Mouse (Mus musculus) neural tube, embryonic 11.5 days (tissue): ENCODE data around the gene Hs3st2. TPM values are rescaled to one million over a fixed set of nuclear protein-coding genes. Genes with fewer than 3 reads are reported as not detected.

Experiments
- ATAC-seq: fragments of 200-750 bp; cut with Nextera tagmentation; 2 replicates; pipeline ENCODE4 v1.8.0; 2017; ENCODE audit warnings: moderate number of reproducible peaks, mild to moderate bottlenecking, moderate TSS enrichment, moderate library complexity; ENCODE audit not compliant: insufficient read depth, low FRiP score, low TSS enrichment
- DNase-seq: peaks from one replicate; pipeline ENCODE4 v3.0.0-alpha.2; 2015; ENCODE audit warnings: low spot score
- H3K27ac ChIP-seq: fragments of 300-500 bp; sonication (generic); 2 replicates; pipeline ENCODE4 v1.5.1; 2014; ENCODE audit warnings: low read depth, mild to moderate bottlenecking, low read length
- H3K27me3 ChIP-seq: fragments of 300-500 bp; sonication (generic); 2 replicates; pipeline ENCODE4 v1.6.1; 2014; ENCODE audit warnings: mild to moderate bottlenecking, low read length, mixed read lengths; ENCODE audit not compliant: control insufficient read depth, insufficient read depth
- H3K36me3 ChIP-seq: fragments of 300-500 bp; sonication (generic); 2 replicates; pipeline ENCODE4 v1.6.1; 2014; ENCODE audit warnings: mild to moderate bottlenecking, low read length, moderate library complexity, mixed read lengths; ENCODE audit not compliant: control insufficient read depth, insufficient read depth
- H3K4me1 ChIP-seq: fragments of 300-500 bp; sonication (generic); 2 replicates; pipeline ENCODE4 v1.6.1; 2014; ENCODE audit warnings: low read length, mixed read lengths; ENCODE audit not compliant: control insufficient read depth, insufficient read depth
- H3K4me2 ChIP-seq: fragments of 300-500 bp; sonication (generic); 2 replicates; pipeline ENCODE4 v1.6.1; 2014; ENCODE audit warnings: low read depth, mild to moderate bottlenecking, moderate library complexity
- H3K4me3 ChIP-seq: fragments of 300-500 bp; sonication (generic); 2 replicates; pipeline ENCODE4 v1.5.1; 2014; ENCODE audit warnings: low read depth, low read length
- H3K9ac ChIP-seq: fragments of 300-500 bp; sonication (generic); 2 replicates; pipeline ENCODE4 v1.6.1; 2014; ENCODE audit warnings: mild to moderate bottlenecking, low read length
- H3K9me3 ChIP-seq: fragments of 300-500 bp; sonication (generic); 2 replicates; pipeline ENCODE4 v1.6.1; 2016; ENCODE audit warnings: low read length; ENCODE audit not compliant: control insufficient read depth
- WGBS: fragments of 180-500 bp; shearing (Covaris S2); extraction: QIAGEN DNeasy Blood & Tissue Kit; methylation state at CpG from one replicate; pipeline ENCODE4 v1.1.7; 2014; 5-methylcytosine and 5-hydroxymethylcytosine counted together
- polyA plus RNA-seq: library from polyadenylated mRNA; unstranded; fragments of >200 nt; fragmentation: Nextera tagmentation; extraction: Ambion mirVana; gene quantifications from 2 replicates; pipeline ENCODE4 v1.2.1, GENCODE M21; 2014

The Hs3st2 gene
- polyA plus RNA-seq, 1 experiment from 2014 or later = 1.7 TPM

GRCm38 (mm10) chr7:121516727-121517126 lies 125.1 kb downstream of the Hs3st2 start:
- ATAC-seq (no peak), DNase-seq (no peak)
- H3K36me3 ChIP-seq = no peaks in the 10 kb centered on the region
- no peaks in the 10 kb centered on the region for H3K27me3 ChIP-seq
- H3K9ac ChIP-seq = no peak overlapping the region
- H3K4me3 ChIP-seq = no peak overlapping the region
- H3K27ac ChIP-seq = no peak overlapping the region
- no peaks in the 10 kb centered on the region for H3K9me3 ChIP-seq
- WGBS = 79% methylated on average over 3 of the region's 3 CpGs
- no peak overlapping the region for H3K4me2 ChIP-seq
- no peaks in the 10 kb centered on the region for H3K4me1 ChIP-seq

- H3K4me3 ChIP-seq = no peak overlapping the region
- DNase-seq (no peak), ATAC-seq (no peak)
- H3K27ac ChIP-seq = no peak overlapping the region
- H3K9me3 ChIP-seq = no peaks in the 10 kb centered on the region
- WGBS = 74% methylated on average over 3 of the region's 3 CpGs
- no peaks in the 10 kb centered on the region for H3K4me1 ChIP-seq
- H3K9ac ChIP-seq = no peak overlapping the region
- H3K27me3 ChIP-seq = no peaks in the 10 kb centered on the region
- H3K4me2 ChIP-seq = no peak overlapping the region
- H3K36me3 ChIP-seq = no peaks in the 10 kb centered on the region
These were observed 125.5 kb downstream of the Hs3st2 start for GRCm38 (mm10) chr7:121517165-121517591.

- no peak overlapping the region for H3K27ac ChIP-seq
- H3K4me2 ChIP-seq = no peak overlapping the region
- no peaks in the 10 kb centered on the region for H3K27me3 ChIP-seq
- no peaks in the 10 kb centered on the region for H3K36me3 ChIP-seq
- WGBS = 94% methylated on average over 3 of the region's 3 CpGs
- H3K9ac ChIP-seq = no peak overlapping the region
- no peaks in the 10 kb centered on the region; the same call in 1 of the 2 replicates for H3K9me3 ChIP-seq
- ATAC-seq (no peak), DNase-seq (no peak)
- H3K4me3 ChIP-seq = no peak overlapping the region
- H3K4me1 ChIP-seq = no peaks in the 10 kb centered on the region
These were observed 130.5 kb downstream of the Hs3st2 start for GRCm38 (mm10) chr7:121522125-121522524.

GRCm38 (mm10) chr7:121529023-121529422 lies 137.4 kb downstream of the Hs3st2 start:
- Histone ChIP-seq H3K9ac (no peak overlapping the region), H3K4me1 (no peaks in the 10 kb centered on the region), H3K4me3 (no peak overlapping the region), H3K27me3 (no peaks in the 10 kb centered on the region), H3K36me3 (no peaks in the 10 kb centered on the region), H3K4me2 (no peak overlapping the region), H3K27ac (no peak overlapping the region), H3K9me3 (no peaks in the 10 kb centered on the region)
- DNase-seq (no peak), ATAC-seq (no peak)
- 76% methylated on average over 2 of the region's 2 CpGs for WGBS

- H3K36me3 ChIP-seq = no peaks in the 10 kb centered on the region
- DNase-seq (no peak), ATAC-seq (no peak)
- no peaks in the 10 kb centered on the region for H3K9me3 ChIP-seq
- H3K9ac ChIP-seq = no peak overlapping the region
- no peak overlapping the region for H3K27ac ChIP-seq
- no peaks in the 10 kb centered on the region for H3K4me1 ChIP-seq
- H3K4me2 ChIP-seq = no peak overlapping the region
- no peak overlapping the region for H3K4me3 ChIP-seq
- WGBS = 91% methylated on average over 6 of the region's 6 CpGs
- H3K27me3 ChIP-seq = no peaks in the 10 kb centered on the region
These were observed 142.0 kb downstream of the Hs3st2 start for GRCm38 (mm10) chr7:121533639-121534038.

- no peak overlapping the region for H3K9ac ChIP-seq
- no peaks in the 10 kb centered on the region for H3K36me3 ChIP-seq
- H3K27ac ChIP-seq = no peak overlapping the region
- 89% methylated on average over 7 of the region's 7 CpGs for whole genome bisulfite sequencing
- no peak overlapping the region for H3K4me3 ChIP-seq
- DNase-seq = no peak
- H3K27me3 ChIP-seq = no peaks in the 10 kb centered on the region
- H3K4me1 ChIP-seq = no peaks in the 10 kb centered on the region
- no peak overlapping the region for H3K4me2 ChIP-seq
- no peak for ATAC-seq
- H3K9me3 ChIP-seq = no peaks in the 10 kb centered on the region
These were observed 142.7 kb downstream of the Hs3st2 start for GRCm38 (mm10) chr7:121534386-121534785.

- whole genome bisulfite sequencing = 87% methylated on average over 4 of the region's 4 CpGs
- Histone ChIP-seq H3K36me3 (no peaks in the 10 kb centered on the region), H3K9me3 (no peaks in the 10 kb centered on the region), H3K4me3 (no peak overlapping the region), H3K27me3 (no peaks in the 10 kb centered on the region), H3K4me2 (no peak overlapping the region), H3K9ac (no peak overlapping the region), H3K4me1 (no peaks in the 10 kb centered on the region), H3K27ac (no peak overlapping the region)
- ATAC-seq (no peak), DNase-seq (no peak)
These were observed 144.3 kb downstream of the Hs3st2 start for GRCm38 (mm10) chr7:121535987-121536386.

GRCm38 (mm10) chr7:121539405-121540275 lies 148.0 kb downstream of the Hs3st2 start:
- ATAC-seq (no peak), DNase-seq (no peak)
- no peaks in the 10 kb centered on the region for H3K4me1 ChIP-seq
- WGBS = 53% methylated on average over 19 of the region's 19 CpGs
- H3K27me3 ChIP-seq = no peaks in the 10 kb centered on the region
- no peak overlapping the region for H3K27ac ChIP-seq
- no peak overlapping the region for H3K9ac ChIP-seq
- H3K4me2 ChIP-seq = no peak overlapping the region
- H3K9me3 ChIP-seq = no peaks in the 10 kb centered on the region
- no peak overlapping the region for H3K4me3 ChIP-seq
- H3K36me3 ChIP-seq = no peaks in the 10 kb centered on the region

- no peaks in the 10 kb centered on the region for H3K4me1 ChIP-seq
- H3K36me3 ChIP-seq = no peaks in the 10 kb centered on the region
- no peak for DNase-seq
- no peak overlapping the region for H3K9ac ChIP-seq
- no peak overlapping the region for H3K27ac ChIP-seq
- no peak overlapping the region for H3K4me2 ChIP-seq
- WGBS = 61% methylated on average over 2 of the region's 2 CpGs
- no peaks in the 10 kb centered on the region for H3K9me3 ChIP-seq
- H3K4me3 ChIP-seq = no peak overlapping the region
- ATAC-seq = no peak
- H3K27me3 ChIP-seq = no peaks in the 10 kb centered on the region
These were observed 150.8 kb downstream of the Hs3st2 start for GRCm38 (mm10) chr7:121542458-121542857.
